Mouse (Mus musculus) brain, embryonic 14.5 days (tissue): Measurements from ENCODE around the gene Kif26b. TPM values are rescaled to one million over a fixed set of nuclear protein-coding genes. Genes with fewer than 3 reads are reported as not detected.
A peak's percentile ranks its signal among the peaks of the same experiment; 100 is the strongest.

Experiments used
- DNase-seq: peaks from one replicate; pipeline ENCODE4 v3.0.0-alpha.2; 2011; ENCODE audit warnings: low read depth
- CTCF ChIP-seq: fragments of 200-500 bp; IDR thresholded peaks from 2 replicates; pipeline ENCODE4 v1.5.1; 2012; ENCODE audit warnings: inconsistent platforms, mild to moderate bottlenecking, moderate library complexity, borderline replicate concordance; ENCODE audit not compliant: insufficient read depth, insufficient read length; ENCODE audit errors: extremely low read depth
- POLR2A ChIP-seq: fragments of 200-500 bp; IDR thresholded peaks from 2 replicates; pipeline ENCODE4 v1.6.1; 2012; ENCODE audit warnings: mild to moderate bottlenecking, inconsistent platforms, borderline replicate concordance; ENCODE audit not compliant: poor library complexity, insufficient read depth, insufficient read length, severe bottlenecking; ENCODE audit errors: extremely low read depth
- polyA plus RNA-seq: library from polyadenylated mRNA; depleted of rRNA; stranded (reverse); fragments of >200 nt; gene quantifications from 2 replicates; pipeline ENCODE4 v1.2.3, GENCODE M21; 2012

The Kif26b gene
- polyA plus RNA-seq, 1 experiment: 17.0 TPM

DNA sequence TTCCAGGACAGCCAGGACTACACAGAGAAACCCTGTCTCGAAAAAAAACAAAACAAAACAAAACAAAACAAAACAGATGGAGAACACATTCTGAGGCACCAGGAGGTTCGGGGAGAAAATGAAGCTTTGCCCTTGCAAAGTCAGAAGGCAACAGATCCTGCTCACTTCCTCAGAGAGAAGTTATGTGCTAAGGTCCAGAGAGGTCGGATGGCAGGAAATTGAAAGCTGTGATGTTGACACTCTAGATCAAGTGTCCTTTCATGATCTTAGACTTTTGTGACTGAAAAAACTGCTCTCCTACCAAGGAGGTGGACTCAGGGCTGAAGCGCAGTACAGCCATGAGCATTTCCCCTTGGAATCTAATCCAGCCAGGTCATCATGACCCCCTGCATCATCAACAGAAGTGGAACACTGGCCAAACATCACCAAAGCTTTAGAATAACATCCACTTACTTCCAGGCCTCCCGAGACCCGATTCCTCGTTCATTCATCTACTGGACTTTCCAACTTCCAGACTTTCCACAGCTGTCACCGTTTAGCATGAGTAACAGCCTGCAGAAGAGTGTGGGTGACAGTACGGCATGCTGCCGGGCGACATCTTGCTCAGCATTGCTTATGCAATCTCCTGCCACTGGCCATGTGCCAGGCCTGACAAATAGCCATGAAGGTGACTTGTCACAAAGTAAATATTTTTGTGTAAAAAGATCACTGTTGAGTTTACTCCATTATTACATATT lies 112.0 kb downstream of the Kif26b start:
- DNase-seq: peak; percentile 37
- no peak for TF ChIP-seq CTCF
- no peak for TF ChIP-seq POLR2A

DNA sequence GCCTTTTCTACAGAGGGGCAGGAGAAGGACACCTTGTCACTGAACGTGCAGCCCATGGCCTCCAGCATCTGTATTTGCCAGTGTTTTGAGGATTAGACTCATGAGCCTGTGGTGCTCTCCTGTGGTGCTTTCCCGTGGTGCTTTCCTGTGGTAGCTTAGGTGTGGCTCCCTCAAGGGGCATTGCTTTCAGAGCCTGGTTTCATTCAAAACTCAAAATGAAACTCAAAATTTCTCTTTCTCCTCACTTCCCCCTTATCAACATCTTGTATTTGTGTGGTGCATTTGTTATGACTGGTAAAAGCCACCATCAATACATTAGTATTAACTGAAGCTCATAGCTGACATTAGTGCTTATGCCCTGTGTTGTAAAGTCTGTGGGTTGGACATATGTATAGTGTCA lies 112.9 kb downstream of the Kif26b start:
- DNase-seq: no peak
- TF ChIP-seq POLR2A (no peak), CTCF (no peak)

DNA sequence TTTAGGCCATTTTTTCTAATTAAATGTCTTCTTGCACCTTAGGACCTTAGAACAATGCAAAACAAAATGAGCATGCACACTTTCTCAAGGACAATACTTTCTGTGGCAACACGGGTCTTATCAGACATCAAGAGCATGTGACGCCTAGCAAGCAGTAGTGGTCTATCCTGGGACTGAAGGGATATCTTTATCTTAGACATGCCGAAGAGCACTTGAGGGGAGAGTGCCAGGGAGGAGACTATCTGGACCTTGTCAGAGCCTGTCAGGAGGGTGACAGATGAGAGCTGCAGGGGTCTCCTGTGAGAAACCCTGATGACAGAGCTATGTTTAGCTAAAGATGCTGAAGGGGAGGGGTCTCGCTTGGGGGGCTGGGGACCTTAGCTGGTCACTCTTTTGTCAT lies 116.0 kb downstream of the Kif26b start:
- no peak for DNase-seq
- no peak for TF ChIP-seq POLR2A
- no peak for TF ChIP-seq CTCF

DNA sequence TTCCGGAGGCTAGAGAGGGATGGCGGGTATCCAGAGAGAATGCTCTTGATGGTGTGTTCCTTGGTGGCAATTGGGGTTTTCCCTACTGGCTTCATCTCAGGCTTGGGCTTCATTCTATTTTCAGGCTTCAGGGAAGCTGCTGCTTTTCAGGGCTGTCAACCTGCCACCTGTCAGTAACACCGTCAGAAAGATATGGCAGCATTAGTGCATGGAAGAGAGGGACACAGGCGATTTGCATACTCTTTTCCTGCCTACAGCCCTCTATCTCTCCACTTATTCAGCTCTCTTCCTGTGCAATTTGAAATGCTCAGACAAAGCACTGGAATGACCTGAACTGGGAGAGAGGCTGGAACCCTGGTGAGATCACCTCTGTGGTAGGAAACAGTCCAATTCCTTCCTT lies 117.7 kb downstream of the Kif26b start:
- DNase-seq: no peak
- TF ChIP-seq POLR2A (no peak), CTCF (no peak)

DNA sequence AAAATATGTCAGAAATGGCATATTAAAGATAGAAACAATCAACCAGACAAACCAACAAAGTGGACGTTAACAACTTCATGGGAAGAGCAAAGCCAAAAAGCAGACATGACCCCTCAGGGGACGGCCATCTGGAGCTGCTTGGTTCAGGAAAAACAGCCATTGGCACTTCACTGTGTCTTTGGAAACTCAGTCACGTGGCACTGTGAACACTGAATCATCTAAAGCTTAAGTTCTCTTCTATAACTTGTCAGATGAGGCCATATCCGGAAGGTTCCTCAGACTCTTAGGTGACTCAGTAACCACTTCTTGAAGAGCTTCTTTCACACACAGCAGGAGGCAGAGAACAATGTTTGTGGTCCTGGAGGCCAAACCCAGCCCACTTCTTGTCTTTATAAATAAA lies 126.6 kb downstream of the Kif26b start:
- TF ChIP-seq POLR2A: no peak
- no peak for TF ChIP-seq CTCF

DNA sequence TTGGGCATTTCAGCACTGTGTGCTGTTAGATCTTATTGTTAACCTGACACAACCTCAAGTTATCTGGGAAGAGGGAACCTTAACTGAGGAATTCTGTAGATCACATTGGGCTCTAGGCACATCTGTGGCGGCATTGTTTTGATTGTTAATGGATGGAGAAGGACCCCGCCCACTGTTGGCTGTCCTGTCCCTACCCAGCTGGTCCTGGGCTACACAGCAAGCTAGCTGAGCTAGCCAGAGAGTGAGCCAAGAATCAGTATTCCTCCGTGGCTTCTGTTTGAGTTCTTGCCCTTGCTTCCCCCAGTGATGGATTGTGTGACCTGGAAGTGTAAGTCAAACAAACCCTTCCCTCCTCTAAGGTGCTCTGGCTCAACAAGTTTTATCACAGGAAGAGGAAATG lies 132.1 kb downstream of the Kif26b start:
- no peak for DNase-seq

More for the DNA sequence above, 126.6 kb downstream of the Kif26b start:
- DNase-seq: no peak

DNA sequence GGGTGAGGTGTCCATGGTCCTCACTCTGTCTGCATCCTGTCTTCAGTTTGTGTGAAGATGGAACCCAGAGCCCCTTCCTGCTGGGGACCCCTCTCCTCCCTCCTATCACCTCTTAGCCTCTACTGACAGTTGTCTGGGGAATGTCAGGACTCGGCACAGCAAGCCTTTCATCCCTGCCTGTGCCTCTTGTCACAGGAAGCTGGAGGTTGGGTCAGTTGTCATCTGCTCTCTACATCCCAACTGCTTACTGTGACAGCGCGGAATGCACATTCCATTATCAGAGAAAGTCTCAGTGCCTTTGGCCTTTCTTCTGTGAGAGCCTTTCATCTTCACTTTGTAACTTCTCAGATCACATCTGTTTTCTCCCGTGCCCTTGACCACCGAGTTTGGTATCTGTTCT lies 132.6 kb downstream of the Kif26b start:
- peak; percentile 21 for DNase-seq
- no peak for TF ChIP-seq POLR2A
- no peak for TF ChIP-seq CTCF

More for the DNA sequence above, 132.1 kb downstream of the Kif26b start:
- no peak for TF ChIP-seq POLR2A
- TF ChIP-seq CTCF: no peak

DNA sequence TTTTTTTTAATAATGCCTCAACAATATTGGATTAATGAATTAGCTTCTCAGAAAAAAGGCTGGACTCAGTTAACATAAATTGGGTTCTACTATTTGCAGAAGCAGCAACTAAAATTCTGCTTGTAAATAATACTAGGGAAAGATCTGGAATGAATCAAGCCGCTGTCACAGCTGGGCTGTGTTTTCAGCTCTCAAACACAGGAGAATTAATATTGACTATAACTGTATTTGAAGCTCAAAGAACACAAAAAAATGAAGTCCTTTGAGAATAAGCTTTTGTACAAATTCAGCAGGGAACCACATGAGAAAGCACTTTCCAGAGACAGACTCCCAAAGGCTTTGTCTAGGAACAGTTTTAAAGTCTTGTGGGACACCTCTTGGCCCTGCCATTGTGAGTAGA lies 134.6 kb downstream of the Kif26b start:
- TF ChIP-seq CTCF (no peak), POLR2A (no peak)
- no peak for DNase-seq

DNA sequence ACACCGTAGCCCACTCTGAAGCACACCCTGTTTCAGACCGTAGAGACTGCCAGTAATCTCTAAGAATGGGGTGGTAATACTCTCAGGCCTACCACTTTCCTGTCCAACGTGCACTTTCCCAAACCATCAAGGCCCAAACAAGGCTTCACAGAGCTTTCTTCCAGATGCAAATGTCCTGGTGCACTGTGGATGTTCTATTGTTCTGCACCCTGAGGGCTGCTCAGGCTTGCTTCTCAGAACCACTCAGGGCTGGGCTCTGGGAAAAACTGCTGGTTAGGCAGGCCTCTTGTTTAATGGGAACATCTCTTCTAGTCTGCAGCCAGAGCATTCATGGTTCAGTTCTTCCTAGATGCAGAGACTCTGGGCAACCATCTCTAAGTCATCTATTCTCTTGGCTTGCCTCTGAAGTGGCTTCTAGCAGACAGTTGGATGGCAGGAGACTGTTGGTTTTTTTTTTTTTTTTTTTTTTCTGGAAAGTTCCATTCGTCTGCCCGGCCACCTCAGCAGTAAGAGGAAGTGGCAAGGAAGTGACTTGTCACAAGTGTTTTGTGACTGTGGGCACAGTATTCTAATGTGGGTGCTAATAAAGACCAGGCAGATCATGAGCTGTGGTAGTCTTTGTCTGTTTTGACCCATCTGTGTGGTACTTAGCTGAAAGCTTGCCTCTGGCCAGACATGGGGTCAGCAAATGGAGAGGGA lies 135.5 kb downstream of the Kif26b start:
- no peak for DNase-seq

DNA sequence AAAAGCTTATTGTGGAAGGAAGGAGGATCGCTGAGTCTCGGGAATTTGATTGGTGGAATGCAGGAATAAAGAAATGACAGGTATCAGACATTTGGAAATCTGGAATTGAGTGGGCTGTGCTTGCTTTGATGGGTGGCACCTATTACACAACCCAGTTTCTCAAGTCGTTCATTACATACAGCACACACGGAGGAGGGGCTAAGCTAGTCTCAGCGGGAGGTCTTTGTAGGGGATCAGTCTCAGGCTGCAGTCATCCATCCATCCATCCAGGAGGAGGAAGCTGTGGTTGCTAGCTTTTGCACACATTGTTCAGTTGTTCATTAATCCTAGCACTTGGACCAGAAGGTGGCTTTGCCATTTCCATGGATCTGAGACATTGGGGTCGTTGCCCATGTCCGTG lies 137.6 kb downstream of the Kif26b start:
- DNase-seq: no peak
- no peak for TF ChIP-seq CTCF
- TF ChIP-seq POLR2A: no peak

More for the DNA sequence above, 135.5 kb downstream of the Kif26b start:
- TF ChIP-seq POLR2A: no peak
- no peak for TF ChIP-seq CTCF

DNA sequence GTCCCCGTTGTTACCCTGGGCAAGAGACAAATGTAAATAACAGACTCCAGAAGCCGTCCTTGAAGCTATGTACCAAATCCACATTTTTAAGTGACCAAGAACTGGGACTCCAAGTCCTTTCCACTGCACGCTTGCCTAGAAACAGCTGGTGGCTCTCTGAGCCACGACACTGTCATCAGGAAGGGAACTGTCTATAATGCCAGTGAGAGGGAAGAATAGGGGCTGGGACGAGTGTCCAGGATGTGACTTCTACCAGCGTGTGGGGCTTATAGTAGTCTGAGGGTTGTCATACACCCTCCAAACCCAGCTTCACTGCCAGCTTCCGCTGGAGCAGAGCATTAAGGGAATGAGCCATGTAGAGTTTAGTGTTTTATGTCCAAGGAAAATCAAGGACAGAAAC lies 138.9 kb downstream of the Kif26b start:
- DNase-seq: no peak
- TF ChIP-seq CTCF: no peak
- TF ChIP-seq POLR2A: no peak

DNA sequence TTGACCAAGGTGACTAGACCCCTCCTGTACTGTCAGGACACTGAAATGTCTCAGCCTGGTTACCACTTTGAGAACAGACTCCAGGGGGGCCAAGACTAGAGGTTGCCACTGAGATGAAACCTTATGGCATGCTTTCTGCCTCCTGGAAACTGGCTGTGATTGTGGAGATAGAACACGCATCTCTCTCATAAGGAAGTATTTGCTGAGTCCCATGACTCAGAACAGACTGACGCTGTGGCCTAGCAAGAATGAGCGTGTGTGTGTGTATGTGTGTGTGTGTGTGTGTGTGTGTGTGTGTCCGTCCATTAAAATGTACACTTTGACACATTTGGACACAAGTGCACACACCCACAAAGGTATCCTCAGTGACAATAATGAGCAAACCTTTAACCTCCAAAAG lies 140.0 kb downstream of the Kif26b start:
- TF ChIP-seq POLR2A (no peak), CTCF (no peak)
- no peak for DNase-seq

DNA sequence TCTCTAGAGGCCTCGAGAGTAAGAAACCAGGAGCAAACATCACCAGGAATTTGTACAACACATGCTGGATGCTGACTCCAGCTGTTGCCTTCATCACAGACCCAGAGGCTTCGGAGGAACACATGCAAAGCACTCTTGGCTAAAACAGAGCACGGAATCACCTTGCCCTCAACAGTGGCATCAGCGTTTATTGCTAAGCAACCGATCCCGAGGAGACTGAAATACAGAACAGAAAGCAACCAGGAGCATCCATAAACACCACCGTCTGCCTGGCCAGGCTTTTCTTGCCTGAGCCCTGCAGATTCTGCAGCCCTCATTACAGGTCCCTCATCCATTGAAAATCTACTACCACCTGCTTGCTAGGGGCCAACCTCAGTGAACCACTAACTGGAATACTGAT lies 144.1 kb downstream of the Kif26b start:
- peak; percentile 56 for DNase-seq
- TF ChIP-seq CTCF (no peak), POLR2A (no peak)
